Mouse (Mus musculus) small intestine, adult 2 months (tissue): Measurements from ENCODE around the gene Mknk1.

Experiments
- CTCF ChIP-seq: fragments of 200-500 bp; IDR thresholded peaks from 2 replicates; pipeline ENCODE4 v1.5.1; 2012; ENCODE audit warnings: low read depth, mild to moderate bottlenecking, control low read depth, inconsistent platforms, low read length, moderate library complexity, mixed read lengths; ENCODE audit not compliant: insufficient replicate concordance, insufficient read length; ENCODE audit errors: extremely low read depth
- POLR2A ChIP-seq: fragments of 200-500 bp; IDR thresholded peaks from 2 replicates; pipeline ENCODE4 v1.6.1; 2012; ENCODE audit warnings: low read depth, mild to moderate bottlenecking, control low read depth, inconsistent platforms, low read length, moderate library complexity

DNA sequence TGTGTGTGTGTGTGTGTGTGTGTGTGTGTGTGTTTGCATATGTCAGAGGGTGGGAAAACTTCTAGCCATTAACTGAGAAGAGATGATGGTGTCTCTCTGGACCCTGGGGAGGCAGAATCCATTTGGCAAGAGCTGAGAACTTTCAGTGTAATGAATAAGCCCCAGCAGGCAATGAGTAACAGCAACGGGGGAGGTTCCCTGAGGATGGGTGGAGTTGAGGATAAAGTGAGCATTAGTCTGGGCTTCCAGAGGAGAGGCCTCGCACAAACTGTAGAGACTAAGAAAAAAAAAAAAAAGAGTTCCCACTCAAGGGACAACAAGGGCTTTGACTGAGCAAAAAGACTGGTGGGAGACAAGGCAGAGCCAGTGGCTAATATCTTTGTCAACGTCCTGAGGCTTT is 55.3 kb downstream of the Mknk1 start:
- TF ChIP-seq CTCF (no peak), POLR2A (no peak)
